Mouse (Mus musculus) testis, adult 2 months (tissue): ENCODE measurements around the gene Tada2b.

Experiments used
- CTCF ChIP-seq: fragments of 200-500 bp; IDR thresholded peaks from 2 replicates; pipeline ENCODE4 v1.5.1; 2012; ENCODE audit warnings: low read depth, mild to moderate bottlenecking, inconsistent platforms, low read length, moderate library complexity; ENCODE audit not compliant: control insufficient read depth, insufficient read depth, insufficient replicate concordance
- POLR2A ChIP-seq: fragments of 200-500 bp; IDR thresholded peaks from 2 replicates; pipeline ENCODE4 v1.6.1; 2012; ENCODE audit warnings: low read depth, mild to moderate bottlenecking, inconsistent platforms, low read length, moderate library complexity; ENCODE audit not compliant: control insufficient read depth

DNA sequence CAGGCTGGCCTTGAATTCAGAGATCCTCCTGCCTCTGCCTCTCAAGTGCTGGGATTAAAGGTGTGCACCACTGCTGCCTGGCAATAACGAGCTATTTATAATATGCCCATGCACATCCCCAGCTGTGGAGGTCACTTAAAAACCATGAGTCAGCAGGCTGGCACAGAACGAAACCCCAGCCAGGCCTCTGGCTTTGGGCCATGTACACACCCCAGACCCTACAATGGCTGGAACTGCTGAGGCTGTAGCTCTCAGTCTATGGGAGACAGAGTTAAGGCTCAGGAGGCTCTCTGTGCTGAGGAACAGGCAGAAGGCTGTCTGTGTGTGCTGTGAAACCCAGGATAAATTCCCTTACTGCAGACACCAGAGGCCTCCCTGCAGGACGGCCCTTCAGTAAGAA lies 43.3 kb downstream of the Tada2b start:
- TF ChIP-seq CTCF (no peak), POLR2A (no peak)
